ENCODE assay signal across 19 mouse cellular contexts in the genomic region with DNA sequence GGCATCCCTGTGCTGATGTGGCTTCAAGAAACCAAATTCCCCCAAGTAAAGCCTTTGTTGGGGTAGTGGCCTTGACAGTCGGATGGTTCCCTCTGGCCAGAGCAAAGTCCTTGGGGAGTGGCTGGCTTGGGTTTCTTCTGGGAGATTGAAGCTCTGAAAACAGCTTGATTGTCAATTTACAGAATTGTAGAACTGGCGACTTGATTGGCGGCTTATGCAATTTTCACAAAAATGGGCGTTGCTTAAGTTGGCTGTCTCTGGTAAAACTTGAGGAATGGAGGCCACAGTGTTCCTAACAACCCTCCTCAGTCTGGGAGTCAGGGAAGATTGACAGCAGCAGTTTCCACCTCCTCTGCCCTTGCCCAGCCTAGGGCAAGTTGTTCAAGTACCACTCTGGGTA. TPM values are rescaled to one million over a fixed set of nuclear protein-coding genes. Genes with fewer than 3 reads are reported as not detected.
DNase-seq lines count a peak whose midpoint lies in the region; ATAC-seq and TF ChIP-seq lines count a peak whose summit lies in the region.
"Had no signal": no experiment of that assay in that cellular context is flagged by ENCODE, and none has a peak within 500 bp of the region (broad histone marks: within the 10 kb centered on the region; RNA-seq: fewer than 3 reads in every experiment).

No protein-coding gene starts in this region.

- no peak for ATAC-seq in liver, embryonic 15.5 days (ENCODE audit: insufficient read depth)
- ATAC-seq: forebrain, embryonic 14.5 days had no signal

- TF ChIP-seq EP300 in MEL (IDR thresholded peaks at IDR 0.05; ENCODE audit: low read depth in 1 of 2, low read length in 2 of 2) = no peak

- 69% methylated on average over 4 of the region's 4 CpGs for WGBS in kidney, adult 2 months
- WGBS in bone marrow, adult 2 months = 52% methylated on average over 4 of the region's 4 CpGs
- 65% methylated on average over 4 of the region's 4 CpGs for WGBS in liver, embryonic 15.5 days (ENCODE audit: insufficient replicate concordance)

- H3K4me3 ChIP-seq in kidney, adult 2 months (ENCODE audit: insufficient read depth, low read depth, low read length) = no peak overlapping the region
- H3K4me3 ChIP-seq in MEL (ENCODE audit: control insufficient read depth in 1 of 2, insufficient read depth in 1 of 2, low read depth in 2 of 2, low read length in 2 of 2) = no peak overlapping the region
- H3K4me3 ChIP-seq in bone marrow, adult 2 months (replicated peaks; ENCODE audit: control insufficient read depth, low read depth, low read length) = no peak overlapping the region
- 0 out of 2 replicates have a peak overlapping the region, but pooled peaks have one; percentile 1 for H3K4me3 ChIP-seq in liver, embryonic 15.5 days (replicated peaks)
- H3K4me3 ChIP-seq: embryonic facial prominence, embryonic 13.5 days; lung, embryonic 15.5 days had no signal

- peak; percentile 82 for DNase-seq in kidney, adult 2 months
- DNase-seq in kidney, adult 18-20 months = no peak
- no peak for DNase-seq in MEL (ENCODE audit: low read depth, low spot score)
- no peak for DNase-seq in embryo, embryonic 9.5 days (ENCODE audit: extremely low spot score)
- no peak for DNase-seq in retina, postnatal 1 day
- DNase-seq: cerebellum, postnatal 14 days; gastrocnemius, postnatal 10 days; spleen, adult 18-20 months; thymus, adult 18-20 months had no signal

- no peak overlapping the region for H3K9ac ChIP-seq in MEL (ENCODE audit: control insufficient read depth, low read depth, low read length, poor library complexity, severe bottlenecking)
- peak overlapping the region; percentile 38; the same call in 1 of the 2 replicates for H3K9ac ChIP-seq in liver, embryonic 15.5 days
- H3K9ac ChIP-seq: lung, embryonic 15.5 days had no signal

- H3K9me3 ChIP-seq in MEL (replicated peaks; ENCODE audit: insufficient read depth, low read length) = no peaks in the 10 kb centered on the region
- no peaks in the 10 kb centered on the region for H3K9me3 ChIP-seq in liver, embryonic 15.5 days (replicated peaks)
- H3K9me3 ChIP-seq: embryonic facial prominence, embryonic 13.5 days; lung, embryonic 15.5 days had no signal

- TF ChIP-seq CTCF in kidney, adult 2 months (conservative IDR thresholded peaks at IDR 0.05; ENCODE audit: insufficient read depth, insufficient read length, low read depth, low read length) = no peak
- no peak for TF ChIP-seq CTCF in MEL (IDR thresholded peaks at IDR 0.05 in 2 of 3, conservative IDR thresholded peaks at IDR 0.05 in 1 of 3; ENCODE audit: control insufficient read depth in 1 of 3, insufficient read depth in 1 of 3, low read depth in 2 of 3, low read length in 3 of 3, poor library complexity in 1 of 3, severe bottlenecking in 1 of 3)
- TF ChIP-seq CTCF in bone marrow, adult 2 months (IDR thresholded peaks at IDR 0.05; ENCODE audit: control insufficient read depth, insufficient read depth, low read length) = no peak

- H3K4me1 ChIP-seq in kidney, adult 2 months (ENCODE audit: control insufficient read depth, insufficient read depth, low read length) = peaks cover 45% of the 10 kb centered on the region
- peaks cover 5 to 26% of the 10 kb centered on the region in 2 experiments for H3K4me1 ChIP-seq in MEL (ENCODE audit: control insufficient read depth in 1 of 2, insufficient read depth in 2 of 2, low read length in 2 of 2)
- peaks cover 6% of the 10 kb centered on the region for H3K4me1 ChIP-seq in bone marrow, adult 2 months (ENCODE audit: control insufficient read depth, insufficient read depth, low read length)
- peaks cover 81% of the 10 kb centered on the region for H3K4me1 ChIP-seq in liver, embryonic 15.5 days (replicated peaks)

- H3K27me3 ChIP-seq in kidney, adult 2 months (replicated peaks; ENCODE audit: control insufficient read depth, insufficient read depth, low read length) = no peaks in the 10 kb centered on the region
- H3K27me3 ChIP-seq in MEL (ENCODE audit: control insufficient read depth in 1 of 2, insufficient read depth in 2 of 2, low read length in 2 of 2) = no peaks in the 10 kb centered on the region
- H3K27me3 ChIP-seq in liver, embryonic 15.5 days = no peaks in the 10 kb centered on the region
- H3K27me3 ChIP-seq: embryonic facial prominence, embryonic 13.5 days; lung, embryonic 15.5 days had no signal

- no peaks in the 10 kb centered on the region for H3K36me3 ChIP-seq in kidney, adult 2 months (ENCODE audit: control insufficient read depth, insufficient read depth, low read length)
- peaks cover 0 to 20% of the 10 kb centered on the region in 2 experiments; a peak in 2 of 4 replicates for H3K36me3 ChIP-seq in MEL (ENCODE audit: control insufficient read depth in 1 of 2, insufficient read depth in 2 of 2, low read length in 2 of 2)
- 0 out of 2 replicates have a peak, but pooled peaks cover 4% of the 10 kb centered on the region for H3K36me3 ChIP-seq in liver, embryonic 15.5 days (replicated peaks)
- H3K36me3 ChIP-seq: lung, embryonic 15.5 days had no signal

- H3K79me2 ChIP-seq in MEL (ENCODE audit: control insufficient read depth, insufficient read depth, low read length, poor library complexity) = peaks cover 20% of the 10 kb centered on the region

- H3K27ac ChIP-seq in kidney, adult 2 months (ENCODE audit: insufficient read depth, low read depth, low read length) = peak overlapping the region; percentile 93
- no peak overlapping the region for H3K27ac ChIP-seq in MEL (ENCODE audit: control insufficient read depth, low read depth, low read length)
- peak overlapping the region; percentile 29 for H3K27ac ChIP-seq in bone marrow, adult 2 months (ENCODE audit: control insufficient read depth, insufficient read depth, low read depth, low read length, poor library complexity)
- H3K27ac ChIP-seq in liver, embryonic 15.5 days (replicated peaks) = peak overlapping the region; percentile 97
- H3K27ac ChIP-seq: embryonic facial prominence, embryonic 13.5 days; lung, embryonic 15.5 days had no signal

- H3K4me2 ChIP-seq in liver, embryonic 15.5 days = peak overlapping the region; percentile 86
- H3K4me2 ChIP-seq: embryonic facial prominence, embryonic 13.5 days; lung, embryonic 15.5 days; midbrain, embryonic 11.5 days had no signal

- TF ChIP-seq POLR2A in kidney, adult 2 months (IDR thresholded peaks at IDR 0.05; ENCODE audit: low read depth, low read length) = no peak
- no peak for TF ChIP-seq POLR2A in MEL (IDR thresholded peaks at IDR 0.05; ENCODE audit: control insufficient read depth in 1 of 2, insufficient read depth in 1 of 2, low read depth in 1 of 2, low read length in 2 of 2, poor library complexity in 1 of 2)
- TF ChIP-seq POLR2A in bone marrow, adult 2 months (IDR thresholded peaks at IDR 0.05; ENCODE audit: borderline replicate concordance, control insufficient read depth, low read depth, low read length) = no peak

- TF ChIP-seq RAD21 in MEL (IDR thresholded peaks at IDR 0.05; ENCODE audit: low read depth, low read length) = no peak

TF ChIP-seq in MEL, 35 proteins besides CTCF, POLR2A, EP300 and RAD21:
- TF ChIP-seq JUND (IDR thresholded peaks at IDR 0.05; ENCODE audit: low read depth, low read length) (no peak), SIN3A (IDR thresholded peaks at IDR 0.05; ENCODE audit: low read length) (0 out of 2 replicates have a peak, but pooled peaks have one; percentile 4)

RNA-seq across cellular contexts. Expression of a gene that starts 3.8 kb away (rescaled TPM):
- 30.0 and 32.1 TPM in 2 replicates for polyA plus RNA-seq in kidney, adult 2 months (2012; rRNA removed)
- 6.5 and 8.1 TPM in 2 replicates for total RNA-seq in MEL (2012; rRNA removed)
- polyA plus RNA-seq in MEL (2012; ENCODE audit: insufficient read depth in 1 of 2, insufficient read length in 2 of 2, low read depth in 1 of 2, low replicate concordance in 2 of 2, missing spikeins in 1 of 2) = 10 to 100 TPM in 1 of 2 experiments, not detected in 1; 11.9 TPM
- polyA plus RNA-seq in bone marrow, adult 2 months (2011; ENCODE audit: insufficient read depth, insufficient read length, low replicate concordance, missing spikeins) = 14.4 and 29.5 TPM in 2 replicates
- polyA plus RNA-seq in liver, embryonic 15.5 days (2015; fragmentation: Nextera tagmentation; extraction: Ambion mirVana) = 11.4 and 12.1 TPM in 2 replicates

RNA-seq across cellular contexts. Expression of a gene that starts 14.5 kb away (rescaled TPM):
- polyA plus RNA-seq in kidney, adult 2 months (2012; rRNA removed) = 0.80 and 1.0 TPM in 2 replicates
- total RNA-seq in MEL (2012; rRNA removed) = not detected in 2 replicates
- not detected for polyA plus RNA-seq in MEL (2012; ENCODE audit: insufficient read depth in 1 of 2, insufficient read length in 2 of 2, low read depth in 1 of 2, low replicate concordance in 2 of 2, missing spikeins in 1 of 2)
- not detected in 2 replicates for polyA plus RNA-seq in bone marrow, adult 2 months (2011; ENCODE audit: insufficient read depth, insufficient read length, low replicate concordance, missing spikeins)
- not detected in 2 replicates for polyA plus RNA-seq in liver, embryonic 15.5 days (2015; fragmentation: Nextera tagmentation; extraction: Ambion mirVana)
- total RNA-seq: gastrocnemius, postnatal 10 days; layer of hippocampus, adult 18-20 months; left cerebral cortex, postnatal 10 days had no signal
- polyA plus RNA-seq: embryonic facial prominence, embryonic 13.5 days; forebrain, embryonic 14.5 days; heart, embryonic 14.5 days; hindbrain, embryonic 11.5 days; lung, embryonic 15.5 days; midbrain, embryonic 11.5 days had no signal

RNA-seq across cellular contexts. Expression of a gene that starts 46.4 kb away (rescaled TPM):
- 0.33 and 3.3 TPM in 2 replicates for polyA plus RNA-seq in kidney, adult 2 months (2012; rRNA removed)
- total RNA-seq in MEL (2012; rRNA removed) = not detected in 2 replicates
- not detected for polyA plus RNA-seq in MEL (2012; ENCODE audit: insufficient read depth in 1 of 2, insufficient read length in 2 of 2, low read depth in 1 of 2, low replicate concordance in 2 of 2, missing spikeins in 1 of 2)
- polyA plus RNA-seq in bone marrow, adult 2 months (2011; ENCODE audit: insufficient read depth, insufficient read length, low replicate concordance, missing spikeins) = 1.1 and 2.2 TPM in 2 replicates
- 0.03 TPM in 1 of 2 replicates, not detected in the other for polyA plus RNA-seq in liver, embryonic 15.5 days (2015; fragmentation: Nextera tagmentation; extraction: Ambion mirVana)
- total RNA-seq: layer of hippocampus, adult 18-20 months had no signal
- polyA plus RNA-seq: hindbrain, embryonic 11.5 days had no signal

RNA-seq across cellular contexts. Expression of a gene that starts 58.3 kb away (rescaled TPM):
- 15.3 and 17.3 TPM in 2 replicates for polyA plus RNA-seq in kidney, adult 2 months (2012; rRNA removed)
- total RNA-seq in MEL (2012; rRNA removed) = 0.04 and 0.23 TPM in 2 replicates
- polyA plus RNA-seq in MEL (2012; ENCODE audit: insufficient read depth in 1 of 2, insufficient read length in 2 of 2, low read depth in 1 of 2, low replicate concordance in 2 of 2, missing spikeins in 1 of 2) = 100 to 1,000 TPM in 1 of 2 experiments, 1 to 10 TPM in 1; 1.8 to 666 TPM
- polyA plus RNA-seq in bone marrow, adult 2 months (2011; ENCODE audit: insufficient read depth, insufficient read length, low replicate concordance, missing spikeins) = 0.41 and 0.77 TPM in 2 replicates
- 11.8 and 11.9 TPM in 2 replicates for polyA plus RNA-seq in liver, embryonic 15.5 days (2015; fragmentation: Nextera tagmentation; extraction: Ambion mirVana)
